Mouse (Mus musculus) midbrain, embryonic 16.5 days (tissue): Measurements from ENCODE around the gene Cyp4f16. TPM values are rescaled to one million over a fixed set of nuclear protein-coding genes. Genes with fewer than 3 reads are reported as not detected.

Experiments
- ATAC-seq: fragments of 200-750 bp; cut with Nextera tagmentation; 2 replicates; pipeline ENCODE4 v1.8.0; 2017; ENCODE audit warnings: moderate TSS enrichment
- H3K27ac ChIP-seq: fragments of 300-500 bp; sonication (generic); 2 replicates; pipeline ENCODE4 v1.5.1; 2014; ENCODE audit warnings: mild to moderate bottlenecking, low read length, mixed read lengths
- H3K27me3 ChIP-seq: fragments of 300-500 bp; sonication (generic); 2 replicates; pipeline ENCODE4 v1.6.1; 2014; ENCODE audit warnings: low read depth, low read length, mixed read lengths; ENCODE audit not compliant: control insufficient read depth, insufficient read depth
- H3K36me3 ChIP-seq: fragments of 300-500 bp; sonication (generic); 2 replicates; pipeline ENCODE4 v1.6.1; 2014; ENCODE audit warnings: mild to moderate bottlenecking, low read length, moderate library complexity, mixed read lengths; ENCODE audit not compliant: control insufficient read depth, insufficient read depth
- H3K4me1 ChIP-seq: fragments of 300-500 bp; sonication (generic); 2 replicates; pipeline ENCODE4 v1.6.1; 2014; ENCODE audit warnings: mild to moderate bottlenecking, low read length, mixed read lengths; ENCODE audit not compliant: control insufficient read depth, insufficient read depth
- H3K4me2 ChIP-seq: fragments of 300-500 bp; sonication (generic); 2 replicates; pipeline ENCODE4 v1.6.1; 2014; ENCODE audit warnings: mild to moderate bottlenecking, low read length, mixed read lengths
- H3K4me3 ChIP-seq: fragments of 300-500 bp; sonication (generic); 2 replicates; pipeline ENCODE4 v1.5.1; 2014; ENCODE audit warnings: low read depth, mild to moderate bottlenecking, low read length, moderate library complexity, mixed read lengths
- H3K9ac ChIP-seq: fragments of 300-500 bp; sonication (generic); 2 replicates; pipeline ENCODE4 v1.6.1; 2014; ENCODE audit warnings: low read depth, low read length, mixed read lengths
- H3K9me3 ChIP-seq: fragments of 300-500 bp; sonication (generic); replicated peaks from 2 replicates; pipeline ENCODE4 v1.6.1; 2014; ENCODE audit warnings: mild to moderate bottlenecking, low read length, mixed read lengths; ENCODE audit not compliant: control insufficient read depth, poor library complexity, severe bottlenecking
- WGBS: fragments of 180-500 bp; shearing (Covaris S2); extraction: QIAGEN DNeasy Blood & Tissue Kit; methylation state at CpG from one replicate; pipeline ENCODE4 v1.1.7; 2014; 5-methylcytosine and 5-hydroxymethylcytosine counted together
- polyA plus RNA-seq: library from polyadenylated mRNA; unstranded; fragments of >200 nt; fragmentation: Nextera tagmentation; extraction: Ambion mirVana; gene quantifications from 2 replicates; pipeline ENCODE4 v1.2.1, GENCODE M21; 2015

The Cyp4f16 gene
- polyA plus RNA-seq, 1 experiment from 2014 or later = 12.9 TPM

DNA sequence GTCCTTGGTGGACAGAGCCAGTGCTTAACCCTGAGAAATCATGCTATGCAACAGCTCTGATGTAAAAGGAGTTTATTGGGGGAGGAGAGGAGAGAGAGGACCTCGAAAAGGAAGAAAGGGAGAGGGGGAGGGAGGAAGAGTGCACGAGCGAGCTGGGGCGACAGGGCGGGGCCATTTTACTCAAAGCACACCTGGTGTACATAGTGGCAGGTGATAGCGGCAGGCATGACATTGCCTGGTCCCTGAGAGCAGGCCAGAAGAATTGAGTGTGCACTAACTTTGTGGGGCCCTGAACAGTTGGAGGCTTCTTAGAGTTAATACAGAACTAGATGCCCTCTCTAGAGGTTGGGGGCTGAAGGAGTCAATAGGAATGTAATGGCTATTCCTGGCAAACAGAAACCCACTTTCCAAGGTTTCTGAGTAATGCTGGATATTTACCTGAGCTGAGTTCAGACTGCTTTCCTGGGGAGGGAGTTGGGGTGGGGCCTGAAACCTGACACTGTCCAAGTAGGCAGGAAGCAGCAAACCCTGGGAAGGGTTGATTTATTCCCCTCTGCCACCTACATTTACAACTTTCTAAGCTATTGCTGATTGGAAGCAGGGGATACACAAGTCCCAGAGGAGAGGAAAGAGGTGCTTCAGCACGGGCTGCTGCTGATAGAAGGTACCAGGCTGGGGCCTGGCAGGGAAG is 41.3 kb downstream of the Cyp4f16 start:
- H3K27me3 ChIP-seq = no peaks in the 10 kb centered on the region
- no peak overlapping the region for H3K9ac ChIP-seq
- H3K9me3 ChIP-seq = no peaks in the 10 kb centered on the region
- H3K27ac ChIP-seq = no peak overlapping the region
- H3K4me2 ChIP-seq = no peak overlapping the region
- H3K36me3 ChIP-seq = no peaks in the 10 kb centered on the region
- no peak for ATAC-seq
- no peaks in the 10 kb centered on the region for H3K4me1 ChIP-seq
- WGBS = 65% methylated on average over 7 of the region's 7 CpGs
- H3K4me3 ChIP-seq = no peak overlapping the region

DNA sequence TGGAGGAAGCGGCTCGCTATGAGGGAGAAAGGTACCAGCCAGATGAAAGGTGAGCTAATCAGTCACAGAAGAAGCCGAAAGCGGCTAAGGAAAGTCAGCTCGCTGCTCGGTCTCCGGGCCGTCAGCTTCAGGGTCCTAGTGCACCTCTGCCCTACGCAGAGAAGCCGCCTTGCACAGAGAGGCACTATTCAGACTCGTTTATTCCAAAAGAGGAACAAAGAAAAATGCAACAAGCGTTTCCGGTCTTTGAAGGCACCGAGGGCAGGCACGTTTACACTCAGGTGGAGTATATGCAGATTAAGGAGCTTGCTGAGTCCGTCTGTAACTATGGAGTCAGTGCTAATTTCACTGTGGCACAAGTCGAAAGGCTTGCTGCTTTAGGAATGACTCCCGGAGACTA is 60.1 kb downstream of the Cyp4f16 start:
- Histone ChIP-seq H3K4me2 (no peak overlapping the region), H3K27ac (no peak overlapping the region), H3K4me1 (no peaks in the 10 kb centered on the region), H3K9me3 (0 out of 2 replicates have a peak, but pooled peaks cover 3% of the 10 kb centered on the region), H3K4me3 (no peak overlapping the region), H3K9ac (no peak overlapping the region), H3K27me3 (no peaks in the 10 kb centered on the region), H3K36me3 (no peaks in the 10 kb centered on the region)
- no peak for ATAC-seq
- WGBS = 91% methylated on average over 18 of the region's 18 CpGs

Other genes with a start within 250 kb of the Cyp4f16 start
- 101 and 109 TPM in 2 replicates for gene Akap8, start 215.3 kb upstream of the Cyp4f16 start, polyA plus RNA-seq
- gene Akap8l, start 186.0 kb upstream of the Cyp4f16 start, polyA plus RNA-seq = 160 and 166 TPM in 2 replicates
- 41.3 and 41.4 TPM in 2 replicates for gene Wiz, start 147.1 kb upstream of the Cyp4f16 start, polyA plus RNA-seq
- gene Rasal3, start 133.0 kb upstream of the Cyp4f16 start, polyA plus RNA-seq = 0.55 and 1.0 TPM in 2 replicates
- gene Pglyrp2, start 112.4 kb upstream of the Cyp4f16 start, polyA plus RNA-seq = not detected in 2 replicates
- gene Cyp4f39, start 83.8 kb upstream of the Cyp4f16 start, polyA plus RNA-seq = 1.2 and 1.3 TPM in 2 replicates
- 12.4 and 15.7 TPM in 2 replicates for gene Cyp4f17, start 30.5 kb upstream of the Cyp4f16 start, polyA plus RNA-seq
- not detected in 2 replicates for gene Cyp4f37, start 84.8 kb downstream of the Cyp4f16 start, polyA plus RNA-seq
- 0.10 TPM in 1 of 2 replicates, not detected in the other for gene Cyp4f40, start 122.3 kb downstream of the Cyp4f16 start, polyA plus RNA-seq
- gene Cyp4f15, start 149.1 kb downstream of the Cyp4f16 start, polyA plus RNA-seq = 1.5 and 1.8 TPM in 2 replicates